Mouse (Mus musculus): ENCODE data around the gene Ccdc14.

DNA sequence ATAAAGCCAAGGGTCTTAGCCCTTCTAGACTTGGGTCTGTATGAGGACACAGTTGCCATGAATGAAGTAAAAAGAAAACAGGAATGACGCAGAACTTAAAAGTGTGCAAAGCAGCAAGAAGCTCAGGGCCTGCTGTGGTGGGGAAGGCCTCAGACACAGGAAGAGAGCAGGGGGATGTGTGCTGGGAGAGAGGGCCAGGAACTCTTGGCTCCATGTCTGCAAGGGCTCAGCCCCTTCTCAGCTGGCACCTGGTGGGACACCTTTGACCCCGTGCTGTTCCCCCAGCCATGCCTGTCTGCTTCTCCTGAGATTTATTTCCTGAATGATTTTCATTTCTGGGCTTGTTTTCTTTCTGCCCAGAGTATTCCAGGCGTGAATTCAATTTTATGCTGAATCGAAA, 59.1 kb downstream of the Ccdc14 start:
- TF ChIP-seq POLR2A (IDR thresholded peaks at IDR 0.05; ENCODE audit: extremely low read depth, insufficient read depth, low read length) (no peak), CTCF (IDR thresholded peaks at IDR 0.05; ENCODE audit: extremely low read depth, insufficient read depth, low read length) (no peak)

Data from cortical plate, adult 2 months (tissue).